ENCODE assay signal across 1 mouse cellular context in the genomic region with DNA sequence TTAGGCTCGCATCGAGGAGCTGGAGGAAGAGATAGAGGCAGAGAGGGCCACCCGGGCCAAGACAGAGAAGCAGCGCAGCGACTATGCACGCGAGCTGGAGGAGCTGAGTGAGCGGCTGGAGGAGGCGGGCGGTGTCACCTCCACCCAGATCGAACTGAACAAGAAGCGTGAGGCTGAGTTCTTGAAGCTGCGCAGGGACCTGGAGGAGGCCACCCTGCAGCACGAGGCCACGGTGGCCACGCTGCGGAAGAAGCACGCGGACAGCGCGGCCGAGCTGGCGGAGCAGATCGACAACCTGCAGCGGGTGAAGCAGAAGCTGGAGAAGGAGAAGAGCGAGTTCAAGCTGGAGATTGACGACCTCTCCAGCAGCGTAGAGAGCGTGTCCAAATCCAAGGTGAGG.
A peak's percentile ranks its signal among the peaks of the same experiment; 100 is the strongest.
TF ChIP-seq lines count a peak whose summit lies in the region.

No protein-coding gene starts in this region.

TF ChIP-seq in myocyte, 11 proteins besides CTCF, POLR2A, EP300 and RAD21:
- TF ChIP-seq POLR2AphosphoS2 (IDR thresholded peaks at IDR 0.05; ENCODE audit: insufficient read length, low read depth) (peak; percentile 72), E2F4 (IDR thresholded peaks at IDR 0.05; ENCODE audit: insufficient read depth) (no peak)
